Mouse (Mus musculus): Measurements from ENCODE around the gene Cacul1. TPM values are rescaled to one million over a fixed set of nuclear protein-coding genes. Genes with fewer than 3 reads are reported as not detected.

Gene Cacul1
- total and polyA plus RNA-seq, 3 experiments: 48.6 to 113 (median 53.5) TPM

DNA sequence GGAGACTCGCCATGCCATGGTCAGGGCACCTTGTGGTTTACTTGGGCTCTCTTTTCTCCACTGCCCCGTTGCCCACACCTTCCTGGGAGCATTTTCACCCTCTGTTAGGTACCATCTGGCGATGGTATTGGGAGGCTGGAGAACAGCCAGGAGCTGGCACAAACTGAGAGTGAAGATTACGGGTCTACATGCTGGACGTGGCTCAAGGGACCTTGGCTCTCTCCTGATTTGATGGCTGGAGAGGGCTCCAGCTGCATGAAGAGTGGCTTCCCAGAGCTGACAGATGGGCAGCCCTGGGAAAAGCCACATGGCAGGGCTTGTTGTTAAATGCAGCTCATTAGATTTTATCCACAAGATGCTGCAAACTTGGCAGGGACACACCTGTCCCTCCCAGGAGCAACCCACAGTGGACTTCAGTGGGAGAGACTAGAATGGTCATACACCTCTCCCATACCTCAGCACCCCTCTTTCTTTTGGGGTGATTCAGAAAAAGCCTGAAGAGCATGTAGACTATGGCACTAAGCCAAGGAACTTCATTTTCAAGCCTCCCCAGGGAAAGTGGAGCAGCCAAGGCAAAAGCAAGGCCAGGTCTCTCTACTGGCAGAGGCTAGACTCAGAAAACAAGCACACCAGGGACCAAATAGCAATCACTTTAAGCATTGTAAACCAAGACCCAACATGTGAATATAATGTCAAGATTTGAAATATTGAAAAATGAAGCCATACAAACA lies 34.8 kb upstream of the Cacul1 start:
- Histone ChIP-seq H3K79me2 (ENCODE audit: control insufficient read depth, insufficient read depth, low read length, poor library complexity) (no peaks in the 10 kb centered on the region), H3K4me1 (ENCODE audit: control insufficient read depth in 1 of 2, insufficient read depth in 2 of 2, low read length in 2 of 2) (peaks cover 0 to 3% of the 10 kb centered on the region in 2 experiments; a peak in 1 of 4 replicates), H3K9me3 (replicated peaks; ENCODE audit: insufficient read depth, low read length) (no peaks in the 10 kb centered on the region), H3K36me3 (ENCODE audit: control insufficient read depth in 1 of 2, insufficient read depth in 2 of 2, low read length in 2 of 2) (peaks cover 0 to 2% of the 10 kb centered on the region in 2 experiments; a peak in 1 of 4 replicates), H3K9ac (ENCODE audit: control insufficient read depth, low read depth, low read length, poor library complexity, severe bottlenecking) (no peak overlapping the region), H3K27ac (ENCODE audit: control insufficient read depth, low read depth, low read length) (no peak overlapping the region), H3K4me3 (ENCODE audit: control insufficient read depth in 1 of 2, insufficient read depth in 1 of 2, low read depth in 2 of 2, low read length in 2 of 2) (no peak overlapping the region), H3K27me3 (ENCODE audit: control insufficient read depth in 1 of 2, insufficient read depth in 2 of 2, low read length in 2 of 2) (no peaks in the 10 kb centered on the region)
- no peak for DNase-seq (ENCODE audit: low read depth, low spot score)
- no peak for TF ChIP-seq USF2 (IDR thresholded peaks at IDR 0.05; ENCODE audit: borderline replicate concordance in 1 of 2, insufficient read depth in 1 of 2, low read depth in 1 of 2, low read length in 2 of 2)
- TF ChIP-seq BHLHE40 (IDR thresholded peaks at IDR 0.05; ENCODE audit: borderline replicate concordance, low read depth, low read length): no peak
- TF ChIP-seq SMC3 (IDR thresholded peaks at IDR 0.05; ENCODE audit: low read depth, low read length): no peak
- TF ChIP-seq ZKSCAN1 (IDR thresholded peaks at IDR 0.05; ENCODE audit: low read depth, low read length): no peak
- no peak for TF ChIP-seq POLR2A (IDR thresholded peaks at IDR 0.05; ENCODE audit: control insufficient read depth in 1 of 2, insufficient read depth in 1 of 2, low read depth in 1 of 2, low read length in 2 of 2, poor library complexity in 1 of 2)
- TF ChIP-seq RCOR1 (IDR thresholded peaks at IDR 0.05; ENCODE audit: low read depth, low read length): no peak
- TF ChIP-seq CHD1 (IDR thresholded peaks at IDR 0.05; ENCODE audit: low read depth, low read length): no peak
- TF ChIP-seq ETS1 (IDR thresholded peaks at IDR 0.05; ENCODE audit: low read depth, low read length): no peak
- TF ChIP-seq JUND (IDR thresholded peaks at IDR 0.05; ENCODE audit: low read depth, low read length): no peak
- TF ChIP-seq UBTF (IDR thresholded peaks at IDR 0.05; ENCODE audit: borderline replicate concordance, insufficient read depth, low read depth, low read length): no peak
- TF ChIP-seq ZNF384 (IDR thresholded peaks at IDR 0.05; ENCODE audit: low read depth, low read length): no peak
- no peak for TF ChIP-seq USF1 (IDR thresholded peaks at IDR 0.05; ENCODE audit: low read depth, low read length)
- TF ChIP-seq NRF1 (IDR thresholded peaks at IDR 0.05; ENCODE audit: insufficient read depth, low read depth, low read length, poor library complexity, severe bottlenecking): no peak
- TF ChIP-seq EP300 (IDR thresholded peaks at IDR 0.05; ENCODE audit: low read depth in 1 of 2, low read length in 2 of 2): no peak
- TF ChIP-seq GATA1 (IDR thresholded peaks at IDR 0.05; ENCODE audit: low read depth, low read length): no peak
- TF ChIP-seq MYB (IDR thresholded peaks at IDR 0.05; ENCODE audit: low read depth, low read length): no peak
- no peak for TF ChIP-seq CHD2 (IDR thresholded peaks at IDR 0.05; ENCODE audit: low read length)
- no peak for TF ChIP-seq MXI1 (IDR thresholded peaks at IDR 0.05; ENCODE audit: low read depth, low read length)

Data from MEL (cell line).